Mouse (Mus musculus): Measurements from ENCODE around the gene Frem2. TPM values are rescaled to one million over a fixed set of nuclear protein-coding genes. Genes with fewer than 3 reads are reported as not detected.

Frem2 gene
- total RNA-seq (2021): under 1 TPM; 0.23 to 0.26 TPM
- long read RNA-seq, experiment 1: 0 reads
- long read RNA-seq, experiment 2: 0 reads

GRCm38 (mm10) chr3:53656878-53657561, at the start of gene Frem2:
Gene Frem2, minus strand, starts transcription at chr3:53657355.
- peak; percentile 58 to 65 for DNase-seq

GRCm38 (mm10) chr3:53705992-53706495, 48.9 kb upstream of the Frem2 start:
- DNase-seq: no peak

- DNase-seq: no peak
These were observed 46.0 kb upstream of the Frem2 start for GRCm38 (mm10) chr3:53703126-53703505.

GRCm38 (mm10) chr3:53702421-53703125, 45.4 kb upstream of the Frem2 start:
- no peak for DNase-seq

GRCm38 (mm10) chr3:53701940-53702339, 44.8 kb upstream of the Frem2 start:
- DNase-seq: no peak

- DNase-seq: no peak
These were observed 30.6 kb upstream of the Frem2 start for GRCm38 (mm10) chr3:53687776-53688175.

GRCm38 (mm10) chr3:53682244-53682643, 25.1 kb upstream of the Frem2 start:
- DNase-seq: no peak

GRCm38 (mm10) chr3:53680816-53681215, 23.7 kb upstream of the Frem2 start:
- no peak for DNase-seq

GRCm38 (mm10) chr3:53674225-53674624, 17.1 kb upstream of the Frem2 start:
- no peak for DNase-seq

- no peak for DNase-seq
These were observed 12.6 kb upstream of the Frem2 start for GRCm38 (mm10) chr3:53669736-53670135.

- DNase-seq: peak; percentile 19 to 39
These were observed 784 bp upstream of the Frem2 start for GRCm38 (mm10) chr3:53657744-53658534.

- DNase-seq: no peak
These were observed 752 bp downstream of the Frem2 start for GRCm38 (mm10) chr3:53656328-53656877.

- DNase-seq: peak; percentile 78 to 80
These were observed 1.8 kb downstream of the Frem2 start for GRCm38 (mm10) chr3:53655343-53655742.

GRCm38 (mm10) chr3:53650003-53650748, 7.0 kb downstream of the Frem2 start:
- no peak for DNase-seq

GRCm38 (mm10) chr3:53649425-53649824, 7.7 kb downstream of the Frem2 start:
- no peak for DNase-seq

- no peak for DNase-seq
These were observed 8.3 kb downstream of the Frem2 start for GRCm38 (mm10) chr3:53648902-53649301.

- peak in 1 of 2 experiments; percentile 7 for DNase-seq
These were observed 21.2 kb downstream of the Frem2 start for GRCm38 (mm10) chr3:53635948-53636347.

GRCm38 (mm10) chr3:53631126-53631525, 26.0 kb downstream of the Frem2 start:
- DNase-seq: no peak

GRCm38 (mm10) chr3:53630630-53631029, 26.5 kb downstream of the Frem2 start:
- no peak for DNase-seq

GRCm38 (mm10) chr3:53629966-53630365, 27.2 kb downstream of the Frem2 start:
- no peak for DNase-seq

GRCm38 (mm10) chr3:53623222-53623621, 33.9 kb downstream of the Frem2 start:
- DNase-seq: no peak

GRCm38 (mm10) chr3:53620978-53621377, 36.2 kb downstream of the Frem2 start:
- no peak for DNase-seq
